Mouse (Mus musculus) testis, postnatal 10 days (tissue): Measurements from ENCODE around the gene Ttc7.

Experiments used
- DNase-seq: peaks from one replicate; pipeline ENCODE4 v3.0.0; 2021; ENCODE audit warnings: low spot score

Ttc7 gene

DNA sequence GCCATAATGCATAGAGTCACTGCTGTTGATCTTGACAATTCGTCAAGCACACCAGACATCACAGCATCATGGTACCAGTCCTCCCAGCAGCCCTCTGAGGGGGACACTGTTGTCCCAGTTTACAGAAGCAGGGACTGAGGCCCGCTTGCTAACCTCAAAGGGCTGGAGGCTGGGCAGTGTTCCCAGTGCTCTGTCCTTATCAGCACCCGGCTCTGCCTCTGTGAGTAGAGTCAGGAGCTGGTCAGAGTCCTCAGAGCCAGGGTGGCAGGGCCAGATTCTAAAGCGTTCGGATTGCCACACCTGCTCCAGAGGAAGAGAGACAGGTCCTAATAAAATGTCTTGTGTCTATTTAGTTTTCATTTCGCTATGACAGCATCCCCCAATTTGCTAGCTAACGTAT is 55.0 kb downstream of the Ttc7 start:
- no peak for DNase-seq

DNA sequence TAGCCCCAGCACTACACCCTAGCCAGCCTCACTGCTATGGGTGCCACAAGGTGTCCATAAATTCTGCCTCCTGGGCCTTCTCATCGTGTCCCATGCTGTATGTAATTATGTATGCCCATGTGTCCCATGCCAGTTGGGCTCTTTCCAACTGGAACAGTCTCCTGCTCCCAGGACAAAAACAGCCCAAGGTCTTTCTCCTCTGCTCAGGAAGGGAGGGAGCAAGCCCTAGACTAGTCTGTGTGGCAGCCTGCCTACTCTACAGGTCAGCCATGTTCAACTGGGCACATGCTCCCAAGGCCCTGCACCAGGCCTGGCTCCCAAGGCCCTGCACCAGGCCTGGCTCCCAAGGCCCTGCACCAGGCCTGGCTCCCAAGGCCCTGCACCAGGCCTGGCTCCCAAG is 56.4 kb downstream of the Ttc7 start:
- DNase-seq: no peak

GRCm38 (mm10) chr17:87343060-87343703 is 60.5 kb downstream of the Ttc7 start:
- DNase-seq: no peak

DNA sequence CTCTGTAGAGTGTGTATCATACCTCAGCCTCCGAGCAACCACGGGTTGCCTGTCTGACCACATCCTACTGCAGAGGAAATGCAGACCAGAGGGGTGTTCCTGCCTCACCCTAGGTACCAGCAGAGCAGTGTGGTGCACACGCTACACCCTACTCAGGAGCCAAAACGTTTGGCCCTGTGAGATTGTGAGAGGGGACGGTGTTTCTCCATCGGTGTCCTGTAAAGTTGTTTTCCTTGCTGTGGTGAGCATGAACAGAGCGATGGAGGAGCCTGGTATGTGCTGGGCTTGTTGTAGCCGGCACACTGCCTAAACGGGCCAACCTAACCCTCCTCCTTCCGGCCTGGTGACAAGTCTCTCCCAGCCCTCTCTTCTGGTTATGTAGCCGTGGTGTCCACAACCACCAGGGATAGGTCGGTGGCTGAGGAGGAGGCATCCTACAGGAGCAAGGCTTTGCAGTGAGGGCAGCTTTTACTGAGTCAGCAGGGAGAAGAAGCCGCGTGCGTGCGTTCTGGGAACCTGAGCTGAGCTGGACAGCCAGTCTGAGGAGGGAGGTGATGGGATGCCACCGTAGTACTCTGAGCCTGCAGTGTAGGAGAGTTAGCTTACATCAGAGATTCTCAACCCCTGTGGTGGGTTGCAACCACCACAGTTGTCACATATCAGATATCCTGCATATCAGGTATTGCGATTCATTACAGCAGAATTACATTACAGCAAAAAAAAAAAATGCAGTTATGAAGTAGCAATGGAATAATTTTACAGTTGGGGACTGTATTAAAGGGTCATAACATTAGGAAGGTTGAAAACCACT is 62.0 kb downstream of the Ttc7 start:
- no peak for DNase-seq

GRCm38 (mm10) chr17:87345252-87345593 is 62.5 kb downstream of the Ttc7 start:
- DNase-seq: no peak

DNA sequence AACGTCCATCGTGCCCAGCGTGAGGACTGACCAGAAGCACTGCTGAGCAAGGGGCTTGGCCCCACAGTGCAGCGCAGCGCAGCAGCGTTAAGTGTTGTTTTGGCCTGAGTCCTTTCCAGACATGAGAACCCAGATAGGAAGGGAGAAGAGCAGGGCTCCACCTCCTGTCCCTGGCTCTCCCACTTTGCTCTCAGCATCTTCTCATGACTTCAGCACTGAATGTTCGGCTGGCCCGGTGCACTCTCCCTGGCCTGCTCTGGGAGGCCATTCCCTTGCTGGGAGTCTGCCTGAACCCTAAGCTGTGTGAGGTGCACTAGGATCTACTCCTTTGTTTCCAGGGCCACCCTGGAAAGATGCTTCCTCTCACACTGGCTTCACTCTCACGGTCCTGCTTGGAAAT is 65.7 kb downstream of the Ttc7 start:
- no peak for DNase-seq

DNA sequence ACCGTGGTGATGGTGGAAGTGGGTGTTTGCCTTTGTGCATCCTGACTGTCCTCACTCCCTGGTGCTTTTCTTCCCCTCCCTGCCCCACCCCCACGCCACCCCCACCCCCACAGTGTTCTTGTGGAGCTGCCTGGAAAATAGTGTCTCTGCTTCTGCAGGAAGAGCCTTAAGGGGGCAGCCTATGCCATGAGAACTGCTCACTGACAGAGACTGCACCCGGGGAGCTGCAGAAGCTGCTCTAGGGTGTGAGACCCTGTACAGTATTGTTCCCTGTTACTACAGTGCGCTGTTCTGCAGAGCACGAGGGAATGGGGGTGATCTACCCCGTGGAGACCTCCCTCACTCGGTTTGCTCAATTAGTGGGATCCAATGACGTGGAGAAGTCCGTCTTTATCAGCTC is 66.4 kb downstream of the Ttc7 start:
- DNase-seq: no peak

DNA sequence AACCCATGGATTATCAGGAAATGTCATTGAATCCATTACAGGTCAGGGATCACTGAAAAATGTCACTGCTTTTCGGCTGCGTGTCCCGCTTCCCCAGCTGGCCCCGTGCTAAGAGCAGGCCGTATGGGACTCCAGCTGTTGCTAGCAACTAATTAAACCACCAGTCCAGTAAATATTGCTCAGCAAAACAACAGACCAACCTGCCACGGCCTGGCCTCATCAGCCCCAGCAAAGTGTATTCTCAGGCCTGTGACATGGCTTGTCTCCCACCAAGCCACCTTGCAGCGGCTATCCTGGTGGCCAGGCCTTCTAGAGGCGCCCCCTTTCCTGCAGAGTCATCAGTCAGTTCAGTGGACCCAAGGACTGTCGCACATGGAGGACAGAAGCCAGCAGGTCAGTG is 66.9 kb downstream of the Ttc7 start:
- DNase-seq: no peak

GRCm38 (mm10) chr17:87350471-87351240 is 68.0 kb downstream of the Ttc7 start:
- DNase-seq: no peak

DNA sequence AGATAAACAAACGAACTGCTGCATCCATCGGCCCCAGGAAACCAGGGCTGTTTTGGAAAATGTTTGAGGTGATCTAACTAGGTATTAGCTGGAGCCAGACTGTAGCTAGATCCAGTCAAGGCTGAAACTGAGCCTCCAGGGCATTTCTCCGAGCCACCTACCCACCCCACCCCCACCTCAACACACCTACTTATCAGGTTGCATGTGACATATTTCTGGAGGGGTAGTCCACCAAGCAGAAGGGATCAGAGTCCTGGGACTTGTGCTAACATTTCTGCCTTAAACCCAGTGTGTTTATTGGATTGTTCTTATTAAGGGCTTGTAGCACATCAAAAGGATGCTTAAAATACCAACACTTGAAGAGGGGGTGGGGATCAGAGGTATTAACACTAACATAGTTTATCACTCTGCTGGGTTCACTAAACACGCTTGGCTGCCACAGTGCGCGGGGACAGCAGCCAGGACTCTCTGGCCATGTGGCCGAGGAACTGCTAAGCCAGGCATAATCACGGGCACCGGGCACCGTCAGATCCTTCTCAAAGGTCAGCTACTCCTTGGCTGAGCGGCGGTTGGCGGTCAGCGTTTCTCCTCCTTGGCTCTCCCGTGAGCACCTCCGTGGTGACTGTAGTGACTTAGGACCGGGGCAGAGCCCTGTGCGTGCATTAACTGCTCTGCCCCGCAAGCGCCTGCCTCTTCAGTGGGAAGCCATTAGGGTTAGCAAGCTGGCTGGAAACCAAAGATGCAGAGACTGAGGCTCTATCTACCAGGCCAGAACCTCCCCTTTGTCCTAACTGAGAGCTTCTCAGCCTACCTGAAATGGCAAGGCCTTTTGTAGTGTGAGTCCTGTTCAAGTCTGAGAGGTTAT is 68.8 kb downstream of the Ttc7 start:
- no peak for DNase-seq

DNA sequence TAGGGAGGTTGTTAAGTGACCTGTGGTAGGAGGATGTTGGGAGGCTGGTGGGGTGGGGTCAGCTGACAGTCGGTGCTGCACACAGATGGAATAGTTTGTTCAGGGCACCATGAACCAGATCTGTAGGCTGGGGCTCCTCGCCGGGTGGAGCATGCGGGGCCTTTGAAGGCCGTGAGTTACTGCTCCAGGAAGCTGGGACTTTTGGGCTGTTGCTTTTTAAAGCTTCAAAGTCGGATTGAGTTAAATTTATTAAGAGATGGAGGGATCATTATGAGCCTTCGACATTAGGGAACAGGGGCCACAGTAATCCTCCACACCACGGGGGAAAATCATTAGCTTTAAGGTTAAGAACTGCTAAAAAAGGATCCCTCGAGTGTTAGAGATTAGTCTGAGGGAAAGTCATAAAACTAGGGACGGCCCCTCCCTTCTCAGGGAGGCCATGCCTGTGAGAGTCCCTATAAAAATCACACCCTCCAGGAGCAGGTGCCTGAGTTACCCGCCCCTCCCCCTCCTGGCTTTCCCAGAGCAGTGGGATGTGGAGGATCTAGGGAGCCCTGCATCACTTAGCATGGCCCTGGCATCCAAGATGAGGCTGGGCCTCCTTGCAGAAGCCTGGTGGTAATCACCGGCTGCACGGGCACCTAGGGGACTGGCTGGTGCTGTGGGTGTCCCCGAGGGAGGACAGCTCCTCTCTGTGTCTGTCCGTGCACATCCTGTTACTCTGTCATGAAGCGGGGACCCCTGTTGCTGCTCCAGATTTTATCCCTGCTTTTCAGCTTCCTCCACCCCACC is 69.6 kb downstream of the Ttc7 start:
- DNase-seq: no peak

DNA sequence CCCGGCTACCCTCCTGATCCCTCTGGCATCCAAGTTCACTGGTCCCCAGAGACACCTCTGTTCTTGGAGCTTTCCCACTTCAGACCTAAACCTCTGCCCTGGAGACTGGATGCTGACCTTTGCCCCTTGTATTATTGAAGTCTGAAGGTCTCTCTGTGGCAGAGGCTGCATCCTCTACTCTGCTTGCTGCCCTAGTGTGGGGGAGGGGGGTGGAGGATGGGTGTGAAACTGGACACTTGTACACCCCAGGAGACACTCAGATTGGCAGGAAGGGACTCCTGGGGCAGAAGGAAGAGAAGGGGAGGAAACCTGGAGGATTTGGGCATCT is 70.2 kb downstream of the Ttc7 start:
- no peak for DNase-seq

DNA sequence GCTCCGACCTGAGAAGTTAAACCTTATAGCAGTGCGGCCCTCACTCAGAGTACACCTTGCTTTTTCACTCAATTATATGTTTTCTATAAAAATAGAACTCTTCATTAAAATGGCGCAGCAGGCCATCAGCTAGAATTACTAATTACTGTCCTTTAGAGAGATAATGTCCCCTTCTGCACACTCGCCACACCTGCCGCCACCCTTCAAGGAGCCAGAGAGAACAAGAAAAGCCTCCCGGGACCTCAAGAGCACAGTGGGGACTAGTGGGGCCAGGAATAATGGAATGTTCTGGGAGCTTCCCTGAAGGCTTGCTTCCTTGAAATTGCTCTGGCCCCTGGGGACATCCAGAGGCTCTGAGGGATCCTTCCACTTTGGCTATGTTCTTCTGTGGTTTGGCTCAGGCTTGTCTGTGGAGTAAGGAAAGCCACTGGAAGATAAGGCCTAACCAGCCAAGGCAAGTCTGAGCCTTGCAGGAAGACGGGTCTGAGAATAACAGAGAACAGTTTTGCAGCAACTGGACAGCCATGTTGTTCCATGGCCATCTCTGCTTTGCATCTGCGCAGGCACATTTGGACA is 71.1 kb downstream of the Ttc7 start:
- no peak for DNase-seq

GRCm38 (mm10) chr17:87355456-87355855 is 72.8 kb downstream of the Ttc7 start:
- DNase-seq: no peak

GRCm38 (mm10) chr17:87356261-87356660 is 73.6 kb downstream of the Ttc7 start:
- DNase-seq: no peak

- DNase-seq: no peak
Measured at GRCm38 (mm10) chr17:87357506-87357905, 74.8 kb downstream of the Ttc7 start.

DNA sequence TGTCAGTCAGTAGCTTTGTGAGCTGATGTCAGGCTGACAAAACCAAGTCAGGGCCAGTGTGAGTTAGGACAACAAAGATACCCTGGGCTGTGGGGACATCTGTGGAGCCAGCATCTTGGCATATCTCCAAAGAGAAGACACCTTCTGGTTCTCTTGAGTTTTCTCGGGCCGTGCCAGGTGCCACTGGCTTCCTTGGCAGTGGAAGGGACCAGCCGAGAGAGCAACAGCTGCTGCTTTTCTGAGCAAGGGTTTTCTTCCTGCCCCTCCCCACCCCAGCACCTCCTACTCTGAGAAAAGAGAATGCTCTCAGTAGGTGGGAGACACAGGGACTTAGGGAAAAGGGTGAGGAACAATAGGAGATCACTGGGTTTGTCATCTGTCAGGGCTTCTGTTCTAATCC is 78.4 kb downstream of the Ttc7 start:
- DNase-seq: no peak

DNA sequence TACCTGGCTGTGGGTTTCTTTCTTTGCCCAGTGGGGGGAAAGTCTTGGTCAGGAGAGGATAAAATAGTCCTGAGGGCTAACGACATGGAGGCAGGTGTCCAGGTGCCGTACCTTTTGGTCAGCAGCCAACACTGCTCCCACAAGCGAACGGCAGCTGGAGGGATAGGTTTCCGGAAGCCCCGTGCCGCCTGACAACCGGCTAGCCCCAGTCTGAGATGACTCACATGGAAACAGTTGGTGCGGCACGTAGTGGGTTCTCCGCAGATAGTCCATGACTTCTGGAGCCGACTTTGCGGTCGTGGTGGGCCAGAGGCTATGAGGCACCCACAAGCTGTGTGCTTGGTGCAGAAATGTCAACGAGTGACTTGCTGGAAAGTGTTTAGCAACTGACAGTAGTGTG is 81.4 kb downstream of the Ttc7 start:
- DNase-seq: no peak

GRCm38 (mm10) chr17:87365268-87365667 is 82.6 kb downstream of the Ttc7 start:
- no peak for DNase-seq

DNA sequence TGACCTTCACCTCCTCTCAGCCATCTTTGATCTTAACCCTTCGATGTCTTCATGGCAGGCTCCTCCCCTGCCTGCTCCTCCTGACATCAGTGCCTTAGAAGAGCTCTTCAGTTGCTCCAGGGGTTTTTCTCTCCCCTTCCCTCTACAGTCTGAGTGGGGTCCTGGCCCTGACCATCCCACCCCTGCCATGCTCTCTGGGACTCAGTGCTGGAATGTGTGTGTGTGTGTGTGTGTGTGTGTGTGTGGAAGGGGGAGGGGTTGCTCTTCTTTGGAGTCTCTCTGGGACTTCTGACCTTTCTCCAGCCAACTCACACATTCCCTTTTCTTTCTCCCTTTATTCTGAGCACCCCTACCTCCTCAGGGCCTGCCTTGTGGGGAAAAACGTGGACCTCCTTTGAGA is 83.8 kb downstream of the Ttc7 start:
- no peak for DNase-seq

DNA sequence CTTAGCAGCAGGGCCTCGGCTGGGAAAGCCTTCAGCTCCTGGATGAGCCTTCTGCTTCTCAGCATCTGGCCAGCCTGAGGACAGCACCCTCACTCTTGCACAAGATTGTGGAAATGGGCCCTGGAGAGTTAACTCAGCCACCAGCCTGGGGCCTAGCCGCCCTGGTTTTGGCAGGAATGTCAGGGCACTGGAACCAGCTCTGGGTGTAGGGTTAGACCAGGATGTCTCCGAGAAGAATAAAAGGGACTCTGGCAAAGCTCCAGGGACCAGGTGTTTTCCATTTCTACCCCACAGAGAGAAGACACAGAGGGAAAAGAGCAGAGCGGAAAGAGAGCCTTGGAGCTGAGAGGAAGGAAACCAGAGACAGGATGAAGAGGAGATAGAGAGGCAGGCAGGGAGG is 84.5 kb downstream of the Ttc7 start:
- DNase-seq: no peak
